Mouse (Mus musculus): ENCODE data around the gene Mb. TPM values are rescaled to one million over a fixed set of nuclear protein-coding genes. Genes with fewer than 3 reads are reported as not detected.

The Mb gene
- polyA plus RNA-seq, 1 experiment from 2014 or later: 1.4 TPM

Other genes starting within 250 kb of the Mb start
- gene Zfp251, start 179.2 kb downstream of the Mb start, polyA plus RNA-seq (2014; fragmentation: Nextera tagmentation; extraction: Ambion mirVana): 43.8 and 46.8 TPM in 2 replicates
- gene Zfp7, start 171.4 kb downstream of the Mb start, polyA plus RNA-seq (2014; fragmentation: Nextera tagmentation; extraction: Ambion mirVana): 10.0 and 10.9 TPM in 2 replicates
- 1.4 and 2.1 TPM in 2 replicates for gene Gm49527, start 171.3 kb downstream of the Mb start, polyA plus RNA-seq (2014; fragmentation: Nextera tagmentation; extraction: Ambion mirVana)
- 21.2 and 23.0 TPM in 2 replicates for gene Zfp647, start 125.2 kb downstream of the Mb start, polyA plus RNA-seq (2014; fragmentation: Nextera tagmentation; extraction: Ambion mirVana)
- gene 1110038F14Rik, start 102.2 kb downstream of the Mb start, polyA plus RNA-seq (2014; fragmentation: Nextera tagmentation; extraction: Ambion mirVana): 47.2 and 48.1 TPM in 2 replicates
- 0.08 TPM in 1 of 2 replicates, not detected in the other for gene Apol6, start 5.9 kb downstream of the Mb start, polyA plus RNA-seq (2014; fragmentation: Nextera tagmentation; extraction: Ambion mirVana)